Mouse (Mus musculus) embryo, embryonic 11.5 days (tissue): Measurements from ENCODE around the gene Ndufb2.

ENCODE experiments used
- DNase-seq: peaks from one replicate; pipeline ENCODE4 v3.0.0-alpha.2; 2012; ENCODE audit warnings: low read depth, low spot score

Ndufb2 gene

DNA sequence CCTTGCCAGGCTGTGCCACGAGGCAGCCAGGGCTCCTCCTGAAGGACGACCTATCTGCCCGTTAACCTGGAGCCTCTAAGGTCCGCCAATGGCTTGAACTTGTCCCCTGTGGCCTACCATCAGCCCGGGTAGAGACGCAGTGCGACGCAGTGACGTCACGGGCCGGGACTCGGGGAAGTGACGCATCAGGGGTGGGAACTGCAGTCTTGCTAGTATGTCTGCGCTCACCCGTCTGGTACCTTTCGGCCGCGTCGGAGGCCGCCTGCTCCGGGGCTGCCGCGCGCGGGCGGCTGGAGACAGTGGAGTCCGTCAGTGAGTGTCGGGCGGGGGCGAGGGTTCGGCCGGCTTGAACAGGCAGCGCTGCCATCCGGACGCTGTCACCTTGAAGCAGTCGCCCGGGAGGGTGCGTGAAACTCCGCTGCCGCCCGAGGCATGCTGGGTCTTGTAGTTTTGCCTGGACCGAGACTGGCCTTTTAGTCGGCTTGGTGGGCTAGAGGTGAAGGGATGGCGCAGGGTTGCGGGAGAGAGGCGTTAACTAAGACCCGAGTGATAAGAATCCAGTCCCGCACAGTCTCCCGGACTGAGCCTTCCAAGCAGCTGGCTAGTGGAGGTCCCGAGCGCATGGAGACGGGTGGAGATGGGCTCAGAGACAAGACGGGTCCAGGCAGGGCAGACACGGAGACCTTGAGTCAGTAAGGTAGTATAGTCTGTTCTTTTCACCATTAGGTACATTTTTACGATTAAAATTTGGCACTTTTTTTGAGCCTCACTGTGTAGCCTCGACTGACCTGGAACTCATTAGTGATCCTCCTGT lies at the start of gene Ndufb2:
Ndufb2 (plus strand) TSS at position 174 of the 814 bp plus-strand sequence.
- DNase-seq, result peak; percentile 92

DNA sequence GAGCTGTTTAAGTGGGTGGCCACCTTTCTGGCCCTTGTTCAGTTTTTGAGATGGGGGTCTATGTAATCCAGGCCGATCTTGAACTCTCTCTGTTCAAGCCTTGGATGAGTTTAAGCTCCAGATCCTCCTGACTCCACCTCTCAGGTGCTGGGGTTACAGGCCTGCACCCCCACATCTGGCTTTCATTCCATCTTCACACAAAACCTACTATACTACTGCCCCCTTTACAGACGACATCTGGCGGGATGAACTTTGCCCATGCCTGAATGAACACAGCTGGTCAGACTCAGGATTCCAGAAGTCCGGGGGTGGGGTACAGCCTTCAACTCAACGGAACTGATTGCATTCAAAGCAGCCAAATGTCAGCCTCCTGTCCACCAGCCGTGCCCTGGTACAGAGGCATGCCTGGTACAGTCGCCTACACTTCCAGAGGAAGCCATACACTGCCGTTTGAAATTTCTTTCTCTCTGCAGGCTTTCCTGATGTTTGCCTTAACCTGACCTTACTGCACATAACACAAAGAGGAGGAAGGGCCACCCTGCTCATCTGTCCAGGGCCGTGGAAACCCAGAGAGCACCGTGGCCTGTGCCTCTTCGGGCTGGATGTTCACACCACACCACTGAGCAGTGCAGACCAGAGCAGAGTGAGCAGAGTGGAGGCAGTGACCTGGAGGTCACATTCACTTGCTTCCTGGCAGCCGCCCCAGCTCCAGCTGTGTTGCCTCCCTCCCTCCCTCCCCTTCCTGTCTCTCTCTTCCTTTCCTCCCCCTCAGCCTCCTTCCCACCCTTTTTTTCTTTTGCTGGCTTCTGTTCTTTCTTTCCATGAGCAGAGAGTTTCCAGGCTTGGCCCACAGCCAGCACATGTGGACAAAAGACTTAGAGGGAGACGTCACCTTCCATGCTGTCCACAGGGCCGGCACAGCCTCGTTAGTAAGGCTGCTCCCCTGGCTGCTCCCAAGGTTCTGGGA lies 49.5 kb upstream of the Ndufb2 start:
- DNase-seq, result peak; percentile 72

DNA sequence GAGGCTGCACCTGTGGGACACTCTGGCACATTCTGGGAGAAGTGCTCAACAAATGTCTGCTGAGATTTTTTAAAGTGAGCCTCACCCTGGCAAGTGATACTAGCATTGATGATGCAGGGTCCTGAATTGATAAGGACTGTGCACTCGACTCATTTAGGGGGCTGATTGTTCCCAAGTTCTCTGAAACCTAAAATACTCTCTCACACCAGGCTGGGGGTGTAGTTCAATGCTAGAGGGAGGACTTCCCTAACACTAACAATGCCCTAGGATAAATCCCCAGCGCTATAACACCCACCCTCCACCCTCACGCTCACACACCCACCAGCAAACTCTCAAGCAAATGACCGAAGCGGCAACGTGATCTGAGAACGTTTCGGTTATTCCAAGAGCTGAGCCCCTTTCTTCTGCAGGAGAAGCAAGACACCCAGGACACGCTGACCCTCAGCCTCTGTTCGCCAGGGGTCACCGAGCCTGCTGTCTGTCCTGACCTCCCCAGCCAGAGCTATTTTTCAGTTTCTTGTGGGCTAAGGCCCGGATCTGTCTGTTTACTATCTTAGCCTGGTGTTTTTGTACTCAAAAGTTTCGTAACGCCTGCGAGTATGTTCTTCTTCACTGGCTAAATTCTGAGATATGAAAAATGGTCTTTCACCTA lies 48.5 kb upstream of the Ndufb2 start:
- no peak for DNase-seq

DNA sequence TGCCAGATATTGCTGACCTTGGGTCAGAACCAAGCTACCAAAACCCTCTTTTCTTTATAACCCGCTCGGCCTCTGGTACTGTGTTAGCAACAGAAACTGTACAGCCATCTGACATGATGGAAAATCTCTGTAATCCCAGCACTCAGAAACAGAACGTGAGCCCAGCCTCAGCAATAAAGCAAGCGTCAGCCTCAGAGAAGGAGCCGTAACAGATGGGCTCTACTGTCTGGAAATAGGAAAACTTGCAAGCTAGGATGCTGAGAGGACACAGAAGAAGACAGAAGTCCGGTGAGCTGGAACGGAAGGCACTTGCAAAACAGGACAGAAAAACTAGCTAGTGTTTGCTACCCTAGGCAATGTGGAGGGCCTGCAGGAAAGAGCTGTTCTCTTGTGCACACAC lies 46.9 kb upstream of the Ndufb2 start:
- DNase-seq, result no peak

DNA sequence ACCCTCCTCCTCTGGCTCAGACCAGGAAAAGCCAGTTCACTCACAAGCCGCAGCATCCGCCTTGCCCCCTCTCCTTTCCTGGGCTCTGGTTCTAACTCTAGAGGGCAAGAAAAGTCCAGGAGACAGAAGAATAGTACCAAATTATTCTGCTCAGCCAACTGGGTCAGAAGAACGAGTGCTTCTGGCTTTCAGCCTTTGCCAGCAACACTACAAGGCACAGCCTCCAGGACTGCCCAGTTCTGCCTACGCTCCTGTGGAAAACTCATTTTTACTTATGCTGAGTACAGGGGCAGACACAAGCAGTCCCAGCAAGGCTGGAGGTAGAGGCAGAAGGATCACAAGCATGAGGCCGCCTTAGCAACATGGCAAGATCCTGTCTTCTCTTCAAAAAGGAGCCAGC lies 44.3 kb upstream of the Ndufb2 start:
- DNase-seq, result no peak

DNA sequence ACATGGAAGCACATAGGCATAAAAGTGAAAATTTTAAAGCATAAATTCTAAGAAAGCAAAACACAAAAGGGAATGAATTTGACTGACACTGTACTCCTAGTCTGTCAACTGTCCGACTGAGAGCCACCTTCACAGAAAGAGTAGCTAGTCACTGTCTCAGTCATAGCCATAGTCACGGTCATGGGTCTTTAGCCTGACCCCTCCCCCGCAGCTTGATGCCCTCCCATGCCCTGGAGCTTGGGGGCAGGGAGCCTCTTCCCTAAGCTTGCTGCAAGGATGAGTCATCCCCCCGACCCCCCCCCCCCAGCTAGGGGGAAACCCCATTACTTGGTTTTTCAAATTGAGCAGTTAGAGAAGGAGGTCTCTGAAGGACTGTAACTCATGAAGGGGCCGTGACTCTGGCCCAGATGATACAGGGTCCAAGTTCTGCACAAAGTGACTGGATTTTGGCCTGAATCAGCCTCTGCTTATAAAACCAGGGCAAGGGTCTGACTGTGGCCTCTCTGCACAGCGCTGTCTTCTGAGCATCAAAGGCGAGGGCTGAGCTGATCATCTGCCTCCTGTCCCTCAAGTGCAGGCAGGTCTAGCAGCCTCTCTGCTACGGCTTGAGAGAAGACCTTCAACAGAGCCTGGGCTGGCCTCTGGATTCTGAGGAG lies 40.3 kb upstream of the Ndufb2 start:
- DNase-seq, result no peak

DNA sequence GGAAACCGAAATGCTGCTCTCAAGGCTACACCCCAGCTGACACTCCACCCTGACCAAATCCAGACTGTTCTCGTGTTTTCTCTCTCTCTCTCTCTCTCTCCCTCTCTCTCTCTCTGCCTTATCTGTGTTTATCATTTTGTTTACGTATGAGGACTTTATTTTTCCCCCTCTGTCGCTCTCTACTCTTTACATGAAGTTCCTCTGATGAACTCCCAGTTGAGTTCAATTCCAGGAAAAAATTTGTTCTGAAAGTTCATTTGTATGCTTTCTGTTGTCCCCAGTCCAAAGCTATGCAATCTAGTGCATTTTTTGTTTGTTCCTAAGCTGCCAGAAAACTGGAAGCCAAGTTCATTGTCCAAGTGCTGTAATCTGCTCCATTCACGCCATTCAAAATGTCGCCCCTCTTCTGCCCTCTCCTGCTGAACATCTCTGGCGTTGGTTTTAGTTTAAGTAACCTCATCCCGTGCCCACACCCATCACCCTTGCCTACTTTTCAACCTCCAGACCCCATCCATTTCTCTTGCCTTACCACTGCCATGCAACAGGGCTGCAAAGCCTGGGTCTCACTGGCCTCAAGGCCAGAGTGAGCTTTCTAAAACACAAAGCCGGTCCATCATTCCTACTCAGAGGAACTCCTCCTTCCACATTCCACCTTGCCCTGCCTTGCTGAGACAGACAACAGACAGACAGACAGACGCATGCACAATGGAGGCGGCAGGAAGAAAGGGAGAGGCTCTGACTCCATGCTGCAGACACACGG lies 37.3 kb upstream of the Ndufb2 start:
- no peak for DNase-seq

DNA sequence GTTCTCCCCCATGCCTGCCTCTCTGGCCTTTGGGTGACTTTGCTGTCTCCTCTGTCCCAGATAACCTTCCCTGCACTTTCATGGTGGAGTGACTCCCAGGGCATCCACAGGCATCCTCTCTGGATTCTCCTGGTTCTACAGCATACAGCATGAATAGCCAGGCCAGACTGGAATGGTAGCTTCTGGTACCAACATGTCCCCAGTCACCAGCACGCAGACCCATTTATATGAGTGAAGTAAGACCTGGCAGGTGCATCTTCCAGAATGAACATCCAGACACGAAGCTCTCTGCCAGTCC lies 36.8 kb upstream of the Ndufb2 start:
- no peak for DNase-seq

DNA sequence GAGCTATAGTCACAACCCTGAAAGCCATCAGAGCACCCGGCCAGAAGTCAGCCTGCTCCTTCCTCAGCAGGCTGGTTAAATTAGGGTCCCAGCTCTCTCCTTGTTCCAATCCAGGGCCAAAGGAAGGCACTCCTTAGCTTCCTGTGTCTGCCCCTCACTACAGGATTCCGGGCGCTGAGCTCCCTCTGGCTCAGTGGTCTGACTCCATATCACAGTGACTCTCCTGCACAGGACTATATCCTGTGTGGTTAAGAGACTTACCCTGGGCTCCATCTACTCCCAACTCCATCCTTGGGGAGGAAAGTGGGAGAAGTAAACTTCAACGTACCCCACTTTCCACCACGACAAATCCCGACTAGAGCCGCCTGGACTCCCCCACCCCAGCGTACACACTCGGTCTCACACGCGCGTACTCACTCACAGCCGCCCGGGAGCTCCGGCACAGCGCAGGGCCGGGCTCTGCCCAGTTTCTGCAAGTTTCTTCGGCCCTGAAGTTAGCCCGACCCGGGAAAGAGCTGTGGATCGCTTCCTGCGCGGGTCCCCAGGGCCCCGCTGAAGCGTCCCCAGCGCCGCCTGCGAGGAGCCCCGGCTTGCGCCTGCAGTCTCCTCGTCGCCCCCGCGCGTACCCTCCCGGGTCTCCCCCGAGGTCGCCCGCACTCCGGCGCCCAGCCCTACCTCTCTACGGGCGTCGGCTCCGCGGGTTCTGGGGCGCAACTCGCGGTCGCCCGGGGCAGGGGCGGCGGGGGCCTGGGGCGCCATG lies 35.3 kb upstream of the Ndufb2 start:
- DNase-seq, result no peak

DNA sequence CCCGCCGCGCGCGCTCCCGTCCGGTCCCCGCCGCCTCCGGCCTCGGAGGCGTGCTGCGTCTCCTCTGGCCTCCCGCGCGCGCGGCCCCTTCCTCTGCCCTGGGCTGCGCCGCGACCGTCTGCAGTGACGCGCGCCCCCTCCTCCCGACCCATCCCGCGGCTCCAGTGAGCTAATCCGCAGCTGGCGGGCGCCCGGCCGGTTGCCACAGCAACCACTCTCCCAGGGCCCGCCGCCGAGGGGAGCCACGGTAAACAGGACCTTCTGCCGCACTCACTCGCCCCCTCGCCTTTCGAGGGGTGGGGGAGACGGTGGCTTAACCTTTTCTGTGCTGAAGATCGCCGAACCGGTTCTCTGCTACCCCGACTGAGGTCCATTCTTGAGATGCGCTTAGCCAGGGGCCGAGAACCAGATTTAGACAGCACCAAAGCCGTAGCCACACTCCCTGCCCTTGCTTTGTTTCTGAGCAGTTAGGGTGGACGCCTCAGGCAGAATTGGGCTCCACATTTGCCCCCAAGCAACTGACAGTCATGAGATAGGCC lies 34.6 kb upstream of the Ndufb2 start, which contains the start of gene Dennd2a:
Dennd2a (minus strand) TSS at position 145 of the 539 bp plus-strand sequence.
- DNase-seq, result peak; percentile 86

DNA sequence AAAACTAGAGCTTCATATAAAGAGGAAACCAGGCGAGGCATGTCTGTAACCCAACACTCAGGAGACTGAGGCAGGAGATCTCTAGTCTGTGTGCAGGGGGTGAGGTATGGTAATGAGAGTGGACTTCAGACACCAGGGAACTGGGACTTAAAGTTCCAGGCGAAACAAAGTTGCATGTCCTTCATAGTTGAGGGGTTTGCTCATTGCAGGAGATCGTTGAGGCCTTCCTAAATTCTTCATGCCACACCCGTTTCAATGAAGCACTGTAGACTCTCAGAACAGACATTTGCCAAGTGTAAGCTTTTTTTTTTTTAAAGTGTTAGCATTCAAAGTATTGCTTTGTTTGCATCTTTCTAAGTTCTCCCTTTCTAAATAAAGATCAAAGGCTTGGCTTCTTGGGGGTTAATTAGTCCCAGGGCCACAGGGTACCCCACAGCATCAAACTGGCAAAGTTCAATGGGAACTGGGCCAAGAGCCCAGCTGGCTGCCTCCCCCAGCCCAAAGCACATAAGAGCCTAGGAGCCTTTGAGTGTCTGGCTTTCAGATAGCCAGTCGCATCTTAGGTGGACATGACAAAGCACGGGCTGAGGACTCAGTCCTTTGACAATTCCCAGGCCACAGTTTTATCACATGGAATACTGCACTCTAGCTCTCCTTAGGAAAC lies 33.0 kb upstream of the Ndufb2 start:
- DNase-seq, result no peak

DNA sequence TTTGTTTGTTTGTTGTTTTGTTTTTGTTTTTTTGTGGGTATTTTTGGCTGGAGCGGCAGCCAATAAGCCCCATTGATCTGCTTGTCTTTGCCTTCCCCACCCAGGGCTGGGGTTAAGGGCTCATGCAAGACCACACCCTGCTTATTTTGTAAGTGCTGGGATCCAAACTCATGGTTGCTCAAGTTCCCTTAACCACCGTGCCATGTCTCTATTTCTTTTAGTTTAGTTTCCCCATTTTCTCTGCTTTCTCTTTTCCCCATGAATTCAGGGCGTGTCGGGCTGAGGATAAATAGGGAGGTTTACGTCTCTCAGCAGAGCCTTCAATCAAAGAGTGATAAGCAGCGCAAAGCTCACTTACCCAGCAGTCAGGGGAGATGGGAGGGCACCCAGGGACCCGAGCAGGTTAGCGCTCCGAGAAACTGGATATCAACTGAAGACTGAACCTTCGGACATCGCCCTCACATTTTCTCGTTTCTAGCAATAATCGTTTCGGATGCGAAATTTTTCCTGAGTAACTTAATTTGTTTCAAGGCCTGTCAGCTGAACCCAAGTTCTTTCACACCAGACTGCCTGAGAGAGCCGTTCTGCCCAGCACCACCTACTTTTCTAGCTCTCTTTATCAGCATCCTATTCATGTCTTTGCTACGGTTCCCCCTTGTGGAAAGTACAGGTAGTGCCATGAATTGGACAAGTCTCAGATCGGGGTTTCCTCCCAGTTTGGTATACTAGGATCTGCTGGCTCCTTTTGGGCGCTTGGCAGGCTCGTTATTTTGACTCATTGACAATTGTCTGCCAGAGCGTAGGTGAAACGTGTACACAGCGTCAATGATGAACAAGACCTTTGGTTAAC lies 30.0 kb upstream of the Ndufb2 start:
- DNase-seq, result peak; percentile 82

DNA sequence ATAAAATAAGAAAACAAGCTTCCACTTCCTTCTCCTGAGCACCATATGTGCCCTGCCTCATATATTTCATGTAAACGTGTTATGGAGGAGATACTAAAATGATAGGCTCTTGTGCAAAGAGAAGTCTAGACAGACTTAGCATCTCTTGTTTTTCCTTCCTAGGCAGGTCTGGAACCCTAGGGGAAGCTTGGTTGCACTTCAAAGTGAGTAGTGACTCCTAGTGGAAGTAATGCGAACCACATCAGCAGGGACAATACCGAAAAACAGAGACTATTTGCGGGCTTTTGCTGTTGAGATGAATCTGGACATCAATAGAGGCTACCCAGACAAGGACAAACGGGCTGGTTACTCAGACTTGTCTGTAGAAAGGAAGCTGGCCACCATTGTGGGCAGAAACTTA lies 24.8 kb upstream of the Ndufb2 start:
- peak; percentile 50 for DNase-seq

DNA sequence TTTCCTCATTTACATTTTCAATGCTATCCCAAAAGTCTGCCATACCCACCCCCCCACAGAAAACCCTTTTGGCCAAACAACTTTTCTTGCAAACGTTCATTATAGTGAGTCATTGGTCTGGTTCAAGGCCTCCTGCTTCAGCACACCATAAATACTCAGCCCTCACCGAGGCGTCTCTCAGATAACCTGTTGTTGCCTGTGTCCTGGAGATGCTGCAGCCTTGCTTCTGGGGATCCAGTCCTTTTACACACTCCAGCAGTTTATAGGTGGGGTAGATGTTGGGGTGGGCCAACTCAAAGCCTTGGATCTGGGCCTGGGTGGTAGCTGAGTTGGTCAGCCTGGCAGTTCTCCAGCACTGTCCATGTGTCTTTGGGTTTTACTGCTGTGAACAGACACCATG lies 21.9 kb upstream of the Ndufb2 start:
- no peak for DNase-seq

DNA sequence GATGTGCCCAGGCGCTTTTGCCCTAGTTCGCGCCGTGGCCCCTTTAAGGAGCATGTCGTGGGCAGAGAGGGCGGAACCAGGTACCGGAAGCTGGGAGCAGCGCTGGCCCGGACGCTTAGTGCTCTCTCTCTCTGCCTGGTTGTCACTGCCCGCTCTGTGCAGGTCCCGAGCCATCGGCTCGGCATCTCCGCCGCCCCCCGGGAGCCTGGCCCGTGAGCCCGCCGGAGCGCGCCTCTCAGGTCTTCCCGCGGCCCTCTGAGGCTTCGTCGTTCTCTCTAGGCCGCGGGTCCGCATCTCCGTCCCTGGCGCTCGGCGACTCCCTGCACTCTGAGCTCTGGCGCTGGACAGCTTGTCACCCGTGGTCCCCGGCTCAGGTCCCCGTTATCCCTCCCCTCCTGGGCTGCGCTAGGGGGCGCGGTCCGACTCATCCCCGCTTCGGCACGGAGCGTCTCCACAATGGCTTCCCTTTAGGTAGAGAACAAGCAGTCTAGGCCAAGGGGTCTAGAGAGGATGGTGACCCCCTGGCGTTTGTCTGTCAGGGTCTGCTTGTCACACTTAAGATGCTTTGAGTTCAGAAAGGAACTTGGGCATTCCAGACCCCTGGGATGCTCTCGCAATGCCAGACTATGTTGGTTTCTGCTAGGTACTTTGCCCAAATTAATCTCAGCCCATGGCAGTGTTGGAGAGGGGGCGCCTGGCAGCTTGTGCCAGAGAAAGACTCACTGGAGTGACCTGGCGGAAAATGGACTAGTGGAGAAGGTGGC lies 18.4 kb upstream of the Ndufb2 start, which contains the start of gene Adck2:
Adck2 (plus strand) TSS at position 83 of the 764 bp plus-strand sequence.
- peak; percentile 75 for DNase-seq

DNA sequence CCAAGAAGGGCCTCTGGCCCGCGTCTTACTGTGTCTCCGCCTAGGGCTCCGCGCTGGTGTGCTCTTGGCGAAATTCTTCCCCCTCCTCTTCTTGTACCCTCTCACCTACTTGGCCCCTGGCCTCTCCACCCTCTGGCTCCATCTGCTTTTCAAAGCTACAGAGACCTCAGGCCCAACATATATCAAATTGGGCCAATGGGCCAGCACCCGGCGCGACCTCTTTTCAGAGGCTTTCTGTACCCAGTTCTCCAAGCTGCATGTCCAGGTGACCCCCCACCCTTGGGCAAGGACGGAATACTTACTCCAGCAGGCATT lies 17.9 kb upstream of the Ndufb2 start:
- DNase-seq, result no peak

DNA sequence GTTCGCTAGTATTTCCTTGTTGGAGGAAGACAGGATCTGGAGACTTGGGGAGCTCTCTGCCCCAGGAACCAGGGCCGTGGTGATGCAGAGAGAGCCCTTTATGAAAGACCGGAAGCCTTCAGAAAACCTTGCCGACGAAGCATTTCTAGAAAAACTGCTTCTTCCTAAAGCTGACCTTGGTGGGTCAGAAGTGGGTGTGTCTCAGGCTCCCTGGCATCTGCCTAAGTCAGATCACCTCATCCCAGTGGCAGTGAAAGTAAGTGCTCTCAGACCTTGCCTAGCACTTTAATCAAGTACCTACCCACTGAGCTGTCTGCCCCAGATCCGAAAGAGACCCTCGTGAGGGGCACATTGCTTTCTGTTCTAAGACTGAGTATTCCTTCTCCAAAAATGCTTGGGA lies 17.4 kb upstream of the Ndufb2 start:
- DNase-seq, result no peak

DNA sequence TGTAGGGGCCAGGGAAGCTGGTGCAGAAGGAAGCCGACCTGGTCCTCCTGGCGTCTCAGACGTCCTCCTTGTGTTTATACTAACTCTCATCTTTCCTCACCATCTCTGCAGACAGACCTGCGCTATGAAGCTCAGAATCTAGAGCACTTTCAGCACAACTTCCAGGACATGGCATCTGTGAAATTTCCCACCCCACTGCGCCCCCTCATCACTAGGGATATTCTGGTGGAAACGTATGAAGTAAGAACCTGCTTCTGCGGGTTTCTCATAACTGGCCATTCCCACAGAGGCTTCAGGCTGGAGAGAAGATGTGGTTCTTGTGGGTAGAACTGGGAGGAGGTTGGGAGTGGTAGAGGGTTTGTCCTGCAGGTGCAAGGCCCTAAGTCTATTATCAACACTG lies 12.8 kb upstream of the Ndufb2 start:
- no peak for DNase-seq
